Mouse (Mus musculus) kidney, adult 18-20 months (tissue): ENCODE data around the gene Map4k2.
A peak's percentile ranks its signal among the peaks of the same experiment; 100 is the strongest.

Source experiments
- DNase-seq: peaks from one replicate; pipeline ENCODE4 v3.0.0; 2021

Map4k2 gene

GRCm38 (mm10) chr19:6318145-6318544, 22.8 kb upstream of the Map4k2 start:
- DNase-seq: no peak

DNA sequence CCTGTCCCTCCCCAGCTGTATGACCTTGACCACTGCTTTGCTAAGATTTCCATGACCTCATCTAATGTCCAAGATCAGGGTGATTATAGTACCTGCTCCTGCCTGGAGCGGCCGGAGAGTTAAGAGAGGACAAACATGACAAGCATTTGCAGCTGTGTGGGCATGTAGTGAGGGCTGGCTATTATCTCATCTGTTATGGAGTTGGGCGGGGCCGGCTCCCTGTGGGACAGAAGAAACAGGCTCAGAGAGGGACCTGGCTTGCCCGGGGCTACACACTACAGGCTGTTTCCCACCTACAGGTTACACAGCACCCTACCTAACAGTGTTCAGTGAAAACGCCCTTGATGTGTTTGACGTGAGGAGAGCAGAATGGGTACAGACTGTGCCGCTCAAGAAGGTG, 19.6 kb upstream of the Map4k2 start:
- DNase-seq: no peak

DNA sequence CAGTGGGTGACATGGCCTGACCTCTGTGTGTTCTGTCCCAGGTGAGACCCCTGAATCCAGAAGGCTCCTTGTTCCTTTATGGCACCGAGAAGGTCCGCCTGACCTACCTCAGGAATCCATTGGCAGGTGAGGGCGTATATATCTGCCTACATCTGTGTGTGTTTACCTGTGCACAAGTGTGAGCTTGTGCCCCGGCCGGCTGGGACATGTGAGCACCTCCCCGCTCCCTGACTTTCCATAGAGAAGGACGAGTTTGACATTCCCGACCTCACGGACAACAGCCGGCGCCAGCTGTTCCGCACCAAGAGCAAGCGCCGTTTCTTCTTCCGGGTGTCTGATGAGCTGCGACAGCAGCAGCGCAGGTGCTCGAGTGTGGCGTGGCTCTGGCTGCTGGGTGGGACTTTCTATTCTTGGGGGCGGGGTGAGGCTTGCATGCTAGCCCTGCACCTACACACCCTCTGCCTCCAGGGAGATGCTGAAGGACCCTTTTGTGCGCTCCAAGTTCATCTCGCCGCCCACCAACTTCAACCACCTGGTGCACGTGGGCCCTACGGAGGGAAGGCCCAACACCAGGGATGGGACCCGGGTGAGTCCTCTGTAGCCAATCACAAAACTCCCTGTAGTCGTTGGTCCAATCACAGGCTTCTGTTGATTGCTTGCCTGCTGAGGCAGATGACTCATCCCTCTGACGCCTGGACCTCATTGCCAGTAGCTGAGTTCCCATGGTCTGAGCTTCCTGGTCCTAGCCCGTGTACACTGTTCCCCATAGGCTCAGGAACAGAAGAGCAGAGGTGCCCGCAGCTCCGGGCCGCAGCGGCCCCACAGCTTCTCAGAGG, 18.9 kb upstream of the Map4k2 start:
- no peak for DNase-seq

GRCm38 (mm10) chr19:6324751-6325150, 16.2 kb upstream of the Map4k2 start:
- no peak for DNase-seq

- DNase-seq: no peak
Observed at GRCm38 (mm10) chr19:6331178-6331577, 9.8 kb upstream of the Map4k2 start.

DNA sequence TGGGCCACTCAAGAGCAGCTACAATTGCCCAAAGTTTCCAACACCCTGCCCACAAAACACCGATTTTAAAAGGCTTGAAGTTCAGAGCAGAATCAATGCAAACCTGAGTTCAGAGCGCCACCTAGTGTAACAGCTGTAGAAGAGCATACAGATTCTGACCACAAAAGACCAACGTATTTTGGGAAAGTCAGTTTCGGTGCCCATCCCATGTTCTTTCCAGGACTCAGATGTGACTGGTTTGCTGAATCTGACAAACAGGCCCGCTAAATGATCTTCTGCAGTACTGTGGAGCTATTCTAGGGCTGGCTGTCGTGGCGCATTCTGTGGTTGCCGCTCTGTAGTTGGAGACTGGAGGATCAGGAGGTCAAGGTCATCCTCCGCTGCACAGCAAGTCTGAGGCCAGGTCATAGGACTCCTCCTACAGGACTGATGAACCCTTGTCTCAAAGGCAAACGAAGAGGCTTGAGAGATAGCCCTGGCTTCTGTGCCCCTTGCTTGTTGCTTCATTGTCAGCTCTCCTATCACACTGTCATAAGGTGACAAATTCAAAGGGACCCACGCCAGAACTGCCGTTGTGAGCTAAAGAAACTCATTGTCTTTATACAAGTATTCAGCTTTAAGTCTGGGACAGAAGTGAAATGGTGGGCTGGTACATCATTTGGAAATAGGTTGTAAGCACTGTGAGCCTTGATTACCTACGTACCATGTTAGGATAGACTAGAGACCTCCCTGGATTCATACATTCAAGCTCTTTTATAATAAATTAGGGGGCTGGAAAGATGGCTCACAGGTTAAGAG, 9.0 kb upstream of the Map4k2 start:
- peak; percentile 66 for DNase-seq

DNA sequence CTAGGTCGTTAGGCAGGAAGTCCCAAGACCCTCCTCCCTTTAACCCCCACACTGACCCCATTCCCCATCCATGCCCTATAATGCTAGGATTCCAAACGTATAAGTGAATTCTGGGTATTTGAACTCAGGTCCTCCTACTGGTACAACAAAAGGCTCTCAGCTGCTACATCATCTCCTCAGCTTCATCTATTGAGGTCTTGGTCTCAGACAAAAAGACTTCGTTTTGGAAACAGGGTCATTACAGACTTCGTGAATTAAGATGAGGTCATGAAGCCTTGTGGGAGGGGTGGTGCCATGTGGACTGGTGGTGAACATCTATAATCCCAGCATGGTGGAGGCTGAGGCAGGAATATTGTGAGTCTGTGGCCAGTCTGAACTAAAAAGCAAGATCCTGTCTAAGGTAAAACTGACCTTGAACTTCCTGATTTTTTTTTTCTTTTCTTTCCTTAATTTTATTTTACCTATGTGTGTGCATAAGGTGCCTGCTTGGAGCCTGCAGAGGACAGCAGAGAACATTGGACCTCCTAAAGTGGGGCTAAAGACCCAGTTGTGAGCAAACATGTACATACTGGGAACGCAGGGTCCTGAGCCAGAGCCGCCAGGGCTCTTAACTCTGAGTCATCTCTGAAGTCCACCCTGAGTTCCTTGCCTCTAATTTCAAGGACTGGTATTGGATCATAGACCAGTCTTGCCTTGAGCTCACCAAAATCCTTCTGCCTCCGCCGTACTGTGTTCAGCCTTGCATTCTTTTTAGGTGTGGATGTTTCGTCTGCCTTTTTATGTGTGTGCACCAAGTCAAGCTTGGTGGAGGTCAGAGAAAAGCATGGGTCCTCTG, 7.0 kb upstream of the Map4k2 start:
- no peak for DNase-seq

GRCm38 (mm10) chr19:6334673-6335457, 6.1 kb upstream of the Map4k2 start, which contains the start of gene Men1:
TSS of gene Men1 (plus strand) at chr19:6334979.
- peak; percentile 93 for DNase-seq

GRCm38 (mm10) chr19:6335458-6335827, 5.5 kb upstream of the Map4k2 start:
- DNase-seq: peak; percentile 41

- DNase-seq: no peak
Observed at GRCm38 (mm10) chr19:6336920-6337319, 4.0 kb upstream of the Map4k2 start.

DNA sequence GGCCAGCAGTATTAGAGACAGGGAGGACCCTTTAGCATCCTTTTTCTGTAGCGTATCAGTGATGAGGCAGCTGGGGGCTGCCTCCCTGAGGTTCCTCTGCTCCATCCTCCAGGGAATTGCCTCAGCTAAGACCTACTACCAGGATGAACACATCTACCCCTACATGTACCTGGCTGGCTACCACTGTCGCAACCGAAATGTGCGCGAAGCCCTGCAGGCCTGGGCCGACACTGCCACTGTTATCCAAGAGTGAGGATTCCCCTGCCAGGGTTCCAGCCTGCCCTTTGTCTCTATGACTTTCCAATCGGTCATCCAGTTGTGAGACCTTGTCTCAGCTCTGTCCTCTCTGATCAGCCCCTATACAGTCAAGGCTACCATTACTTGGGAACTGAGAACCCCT, 2.8 kb upstream of the Map4k2 start:
- DNase-seq: no peak

- DNase-seq: no peak
Observed at GRCm38 (mm10) chr19:6338716-6339115, 2.2 kb upstream of the Map4k2 start.

GRCm38 (mm10) chr19:6339191-6339590, 1.7 kb upstream of the Map4k2 start:
- no peak for DNase-seq

DNA sequence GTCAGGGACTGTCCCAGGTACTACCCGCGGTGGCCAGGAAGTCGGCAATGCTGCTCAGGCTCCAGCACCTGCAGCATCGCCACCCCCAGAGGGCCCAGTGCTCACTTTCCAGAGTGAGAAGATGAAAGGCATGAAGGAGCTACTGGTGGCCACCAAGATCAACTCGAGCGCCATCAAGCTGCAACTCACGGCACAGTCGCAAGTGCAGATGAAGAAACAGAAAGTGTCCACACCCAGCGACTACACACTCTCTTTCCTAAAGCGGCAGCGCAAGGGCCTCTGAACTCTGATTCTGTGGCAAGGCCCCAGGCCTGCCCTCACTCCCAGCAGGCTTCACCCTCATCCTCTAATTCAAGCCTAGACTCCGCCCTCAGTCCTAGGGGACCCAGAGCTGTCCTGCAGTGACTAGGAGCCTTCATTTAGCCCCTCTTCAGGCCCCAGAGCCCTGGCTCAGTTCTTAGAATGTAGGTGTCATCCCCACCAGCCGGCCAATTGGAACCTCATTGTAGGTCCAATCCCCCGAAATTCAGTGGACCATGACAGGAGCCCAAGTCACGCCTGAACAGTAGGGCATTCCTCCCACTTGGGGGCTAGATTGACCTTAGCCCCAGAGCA, 938 bp upstream of the Map4k2 start:
- DNase-seq: peak; percentile 75

- no peak for DNase-seq
Observed at GRCm38 (mm10) chr19:6341453-6342077, 630 bp downstream of the Map4k2 start.

GRCm38 (mm10) chr19:6342276-6342933, 1.5 kb downstream of the Map4k2 start:
- DNase-seq: no peak

DNA sequence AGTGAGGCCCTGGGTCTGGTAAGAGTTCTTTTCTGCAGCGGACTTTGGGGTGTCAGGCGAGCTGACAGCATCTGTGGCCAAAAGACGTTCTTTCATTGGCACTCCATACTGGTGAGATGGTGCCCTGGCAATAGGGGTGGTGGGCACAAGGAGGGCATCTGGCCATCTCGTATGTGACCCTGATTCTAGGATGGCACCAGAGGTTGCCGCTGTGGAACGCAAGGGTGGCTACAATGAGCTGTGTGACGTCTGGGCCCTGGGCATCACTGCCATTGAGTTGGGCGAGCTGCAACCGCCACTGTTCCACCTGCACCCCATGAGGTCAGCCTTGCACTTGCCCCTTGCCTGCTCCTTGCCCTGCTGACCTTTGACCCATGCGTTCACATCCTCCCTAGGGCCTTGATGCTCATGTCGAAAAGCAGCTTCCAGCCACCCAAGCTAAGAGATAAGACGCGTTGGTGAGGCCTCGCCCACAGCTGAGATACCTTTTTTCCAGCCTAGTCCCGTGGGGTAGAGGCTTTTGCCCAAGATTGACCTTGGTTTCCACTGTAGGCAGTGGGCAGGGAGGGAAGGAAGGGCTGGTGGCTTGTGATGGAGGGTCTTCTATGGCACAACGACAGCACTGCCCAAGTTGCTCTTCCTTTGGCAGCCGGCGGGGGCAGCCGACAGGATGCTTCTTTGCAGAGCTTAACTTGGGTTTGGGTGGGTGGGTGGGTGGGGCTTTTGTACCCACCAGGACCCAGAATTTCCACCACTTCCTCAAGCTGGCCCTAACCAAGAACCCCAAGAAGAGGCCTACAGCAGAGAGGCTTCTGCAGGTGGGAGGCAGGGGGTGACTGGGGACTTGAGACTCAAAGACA, 2.4 kb downstream of the Map4k2 start:
- DNase-seq: no peak

GRCm38 (mm10) chr19:6343996-6344395, 3.1 kb downstream of the Map4k2 start:
- no peak for DNase-seq

- no peak for DNase-seq
Observed at GRCm38 (mm10) chr19:6346023-6346422, 5.1 kb downstream of the Map4k2 start.

DNA sequence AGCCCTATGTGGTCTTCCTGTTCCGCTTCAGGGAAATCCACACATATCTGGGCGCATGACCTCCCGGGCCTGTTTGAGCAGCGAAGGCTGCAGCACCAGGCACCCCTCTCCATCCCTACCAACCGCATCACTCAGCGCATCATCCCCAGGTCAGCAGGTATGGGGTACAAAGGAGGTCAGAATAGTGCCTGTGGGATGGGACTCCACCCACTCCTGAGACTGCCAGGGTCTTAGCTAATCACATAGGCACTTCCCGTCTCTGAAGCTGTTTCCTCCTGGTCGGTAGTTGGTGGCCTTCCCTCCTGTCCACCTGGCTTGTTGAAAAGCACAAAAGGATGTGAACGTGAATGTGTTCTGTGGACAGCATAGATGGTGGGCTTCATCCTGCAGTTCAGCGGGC, 5.7 kb downstream of the Map4k2 start:
- DNase-seq: no peak
